Mouse (Mus musculus) small intestine, adult 2 months (tissue): Measurements from ENCODE around the gene Glce.

Experiments
- CTCF ChIP-seq: fragments of 200-500 bp; IDR thresholded peaks from 2 replicates; pipeline ENCODE4 v1.5.1; 2012; ENCODE audit warnings: low read depth, mild to moderate bottlenecking, control low read depth, inconsistent platforms, low read length, moderate library complexity, mixed read lengths; ENCODE audit not compliant: insufficient replicate concordance, insufficient read length; ENCODE audit errors: extremely low read depth
- POLR2A ChIP-seq: fragments of 200-500 bp; IDR thresholded peaks from 2 replicates; pipeline ENCODE4 v1.6.1; 2012; ENCODE audit warnings: low read depth, mild to moderate bottlenecking, control low read depth, inconsistent platforms, low read length, moderate library complexity

DNA sequence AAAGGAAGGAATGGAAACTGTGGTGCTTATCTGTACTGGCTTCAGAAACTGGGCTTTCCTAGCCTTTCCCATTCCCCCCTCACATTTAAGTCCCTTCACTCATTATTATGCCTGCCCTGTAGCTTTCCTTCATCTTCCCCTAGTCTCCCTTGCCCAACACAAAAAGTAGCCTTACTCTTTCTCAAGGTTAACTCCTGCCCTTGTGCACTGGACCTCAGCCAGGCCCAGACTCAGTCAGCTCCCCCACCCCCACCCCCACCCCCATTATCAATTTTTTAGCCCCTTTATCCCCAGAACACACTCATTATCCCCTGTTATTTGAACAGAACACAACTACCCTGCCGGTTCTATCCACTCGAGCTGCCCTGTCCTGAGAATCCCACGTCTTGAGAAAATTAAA is 1.0 kb upstream of the Glce start:
- no peak for TF ChIP-seq CTCF
- TF ChIP-seq POLR2A: no peak
